Mouse (Mus musculus) spleen, adult 2 months (tissue): ENCODE measurements at regions not wholly inside any gene's neighbourhood (a gene's known extent, or its start where the extent isn't known, plus 50 kb on each side); places are given as distances from the start of the nearest gene placed in this dataset.

Experiments used
- CTCF ChIP-seq: fragments of 200-500 bp; IDR thresholded peaks from 2 replicates; pipeline ENCODE4 v1.5.1; 2011; ENCODE audit warnings: mild to moderate bottlenecking, inconsistent platforms; ENCODE audit not compliant: insufficient read depth, insufficient read length, insufficient replicate concordance; ENCODE audit errors: extremely low read depth
- POLR2A ChIP-seq: fragments of 200-500 bp; IDR thresholded peaks from 2 replicates; pipeline ENCODE4 v1.6.1; 2011; ENCODE audit warnings: low read depth, low read length, inconsistent platforms

GRCm38 (mm10) chr8:11094516-11094915, 86.3 kb upstream of the Irs2 start:
- TF ChIP-seq CTCF (no peak), POLR2A (no peak)
